ENCODE assay signal across 27 mouse cellular contexts in the genomic region with DNA sequence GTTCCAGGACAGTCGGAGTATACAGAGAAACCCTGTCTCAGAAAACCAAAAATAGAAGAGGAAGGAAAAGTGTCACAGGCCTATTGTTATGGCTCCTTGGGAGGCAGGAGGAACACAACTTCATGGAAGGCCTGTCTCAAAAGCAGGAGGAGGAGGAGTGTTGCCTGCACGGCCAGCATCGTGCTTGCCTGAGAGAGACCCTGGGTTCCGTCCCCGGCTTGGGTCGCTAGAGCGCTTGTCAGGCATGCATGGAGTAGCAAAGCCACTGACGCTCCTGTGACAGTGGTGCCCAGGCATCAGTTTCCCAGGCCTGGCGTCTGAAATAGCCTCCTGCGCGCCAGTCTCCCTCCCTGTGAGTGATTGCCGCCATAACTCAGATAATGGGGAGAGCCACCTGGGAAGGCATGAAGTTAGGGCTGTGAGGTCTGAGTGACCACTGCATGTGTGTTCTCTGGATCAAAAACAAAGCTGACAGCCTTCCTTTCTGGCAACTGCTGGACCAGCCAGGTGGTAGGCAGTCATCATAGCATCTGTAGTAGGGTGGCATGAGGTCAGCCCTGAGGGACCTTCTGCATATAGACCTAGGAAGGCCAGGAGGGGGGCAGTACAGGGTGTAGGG. TPM values are rescaled to one million over a fixed set of nuclear protein-coding genes. Genes with fewer than 3 reads are reported as not detected.
A peak's percentile ranks its signal among the peaks of the same experiment; 100 is the strongest.
DNase-seq lines count a peak whose midpoint lies in the region; ATAC-seq and TF ChIP-seq lines count a peak whose summit lies in the region.
"Had no signal": no experiment of that assay in that cellular context is flagged by ENCODE, and none has a peak within 500 bp of the region (broad histone marks: within the 10 kb centered on the region; RNA-seq: fewer than 3 reads in every experiment).

No protein-coding gene starts in this region.

- WGBS in hindbrain, embryonic 10.5 days: 91% methylated on average over 12 of the region's 12 CpGs
- WGBS in hindbrain, embryonic 16.5 days: 87% methylated on average over 12 of the region's 12 CpGs
- WGBS in embryonic facial prominence, embryonic 12.5 days: 90% methylated on average over 12 of the region's 12 CpGs

- H3K36me3 ChIP-seq in hindbrain, embryonic 10.5 days: peaks cover 72% of the 10 kb centered on the region
- H3K36me3 ChIP-seq in hindbrain, embryonic 16.5 days (ENCODE audit: control insufficient read depth, insufficient read depth, low read length): peaks cover 13% of the 10 kb centered on the region
- peaks cover 33% of the 10 kb centered on the region for H3K36me3 ChIP-seq in embryonic facial prominence, embryonic 12.5 days

- no peaks in the 10 kb centered on the region for H3K27me3 ChIP-seq in hindbrain, embryonic 10.5 days (ENCODE audit: insufficient read depth, poor library complexity, severe bottlenecking)
- no peaks in the 10 kb centered on the region for H3K27me3 ChIP-seq in hindbrain, embryonic 16.5 days (replicated peaks; ENCODE audit: control insufficient read depth, insufficient read depth, low read length)
- no peaks in the 10 kb centered on the region for H3K27me3 ChIP-seq in embryonic facial prominence, embryonic 12.5 days
- H3K27me3 ChIP-seq: hindbrain, embryonic 15.5 days; kidney, embryonic 15.5 days; limb, embryonic 12.5 days; liver, embryonic 12.5 days; megakaryocyte, embryonic 14.5 days; midbrain, embryonic 13.5 days; neural tube, embryonic 12.5 days had no signal

- DNase-seq in hindbrain, embryonic 10.5 days (ENCODE audit: low spot score): no peak
- no peak for DNase-seq in lung, adult 18-20 months
- DNase-seq in MN1 (ENCODE audit: low spot score): no peak
- no peak for DNase-seq in cerebellum, adult 18-20 months
- DNase-seq: adrenal gland, postnatal 25 days; cerebellum, adult 2 months; cerebellum, postnatal 25 days; kidney, adult 18-20 months; kidney, postnatal 25 days; liver, postnatal 0 days; lung, postnatal 4 days; right cerebral cortex, adult 18-20 months; spleen, adult 18-20 months; thymus, postnatal 14 days had no signal

- no peak overlapping the region for H3K4me2 ChIP-seq in hindbrain, embryonic 16.5 days (ENCODE audit: low read length)
- H3K4me2 ChIP-seq in embryonic facial prominence, embryonic 12.5 days (replicated peaks): no peak overlapping the region
- H3K4me2 ChIP-seq: hindbrain, embryonic 15.5 days; kidney, embryonic 15.5 days; limb, embryonic 12.5 days; liver, embryonic 12.5 days; midbrain, embryonic 13.5 days; neural tube, embryonic 12.5 days had no signal

- H3K9me3 ChIP-seq in hindbrain, embryonic 10.5 days: no peaks in the 10 kb centered on the region
- H3K9me3 ChIP-seq in hindbrain, embryonic 16.5 days (ENCODE audit: control insufficient read depth, low read length): no peaks in the 10 kb centered on the region
- H3K9me3 ChIP-seq in embryonic facial prominence, embryonic 12.5 days: no peaks in the 10 kb centered on the region
- H3K9me3 ChIP-seq: hindbrain, embryonic 15.5 days; kidney, embryonic 15.5 days; limb, embryonic 12.5 days; liver, embryonic 12.5 days; megakaryocyte, embryonic 14.5 days; midbrain, embryonic 13.5 days; neural tube, embryonic 12.5 days had no signal

- H3K27ac ChIP-seq in hindbrain, embryonic 10.5 days: peak overlapping the region; percentile 18; the same call in 1 of the 2 replicates
- H3K27ac ChIP-seq in hindbrain, embryonic 16.5 days (ENCODE audit: low read depth, low read length): no peak overlapping the region
- H3K27ac ChIP-seq in embryonic facial prominence, embryonic 12.5 days: peak overlapping the region; percentile 98
- H3K27ac ChIP-seq in embryonic fibroblast, embryonic 13.5 days (ENCODE audit: insufficient read depth, low read length): peak overlapping the region; percentile 97
- H3K27ac ChIP-seq: hindbrain, embryonic 15.5 days; kidney, embryonic 15.5 days; liver, embryonic 12.5 days; midbrain, embryonic 13.5 days; neural tube, embryonic 12.5 days had no signal

- TF ChIP-seq CTCF in embryonic fibroblast, embryonic 13.5 days (IDR thresholded peaks at IDR 0.05; ENCODE audit: borderline replicate concordance, insufficient read depth, low read length): no peak

- H3K4me3 ChIP-seq in hindbrain, embryonic 10.5 days: no peak overlapping the region
- no peak overlapping the region for H3K4me3 ChIP-seq in hindbrain, embryonic 16.5 days (ENCODE audit: low read length)
- H3K4me3 ChIP-seq in embryonic facial prominence, embryonic 12.5 days: no peak overlapping the region
- H3K4me3 ChIP-seq in embryonic fibroblast, embryonic 13.5 days (ENCODE audit: insufficient read depth, low read length): no peak overlapping the region
- H3K4me3 ChIP-seq: hindbrain, embryonic 15.5 days; kidney, embryonic 15.5 days; limb, embryonic 12.5 days; liver, embryonic 12.5 days; megakaryocyte, embryonic 14.5 days; midbrain, embryonic 13.5 days; neural tube, embryonic 12.5 days had no signal

- H3K9ac ChIP-seq in hindbrain, embryonic 16.5 days (ENCODE audit: low read depth, low read length): no peak overlapping the region
- H3K9ac ChIP-seq in embryonic facial prominence, embryonic 12.5 days: no peak overlapping the region
- H3K9ac ChIP-seq: hindbrain, embryonic 15.5 days; kidney, embryonic 15.5 days; limb, embryonic 12.5 days; liver, embryonic 12.5 days; liver, postnatal 0 days; midbrain, embryonic 13.5 days; neural tube, embryonic 12.5 days had no signal

- peaks cover 6% of the 10 kb centered on the region; the same call in 1 of the 2 replicates for H3K4me1 ChIP-seq in hindbrain, embryonic 10.5 days (replicated peaks)
- H3K4me1 ChIP-seq in hindbrain, embryonic 16.5 days (ENCODE audit: control insufficient read depth, insufficient read depth, low read depth, low read length): no peaks in the 10 kb centered on the region
- H3K4me1 ChIP-seq in embryonic facial prominence, embryonic 12.5 days: peaks cover 35% of the 10 kb centered on the region
- peaks cover 23% of the 10 kb centered on the region for H3K4me1 ChIP-seq in embryonic fibroblast, embryonic 13.5 days (ENCODE audit: control insufficient read depth, insufficient read depth, low read length)
- H3K4me1 ChIP-seq: hindbrain, embryonic 15.5 days; midbrain, embryonic 13.5 days; neural tube, embryonic 12.5 days had no signal

- no peak for ATAC-seq in hindbrain, embryonic 16.5 days
- no peak for ATAC-seq in embryonic facial prominence, embryonic 12.5 days (ENCODE audit: insufficient number of reproducible peaks, insufficient read depth, low FRiP score, low TSS enrichment)
- ATAC-seq: CD4-positive, CD25-positive, alpha-beta regulatory T cell, adult 4 months; forebrain, embryonic 14.5 days; liver, embryonic 12.5 days; liver, postnatal 0 days; lung, postnatal 0 days; midbrain, embryonic 13.5 days had no signal

- no peak for TF ChIP-seq POLR2A in embryonic fibroblast, embryonic 13.5 days (IDR thresholded peaks at IDR 0.05; ENCODE audit: low read depth, low read length)

RNA-seq across cellular contexts. Expression of a gene that starts 11.7 kb away (rescaled TPM):
- 103 and 110 TPM in 2 replicates for polyA plus RNA-seq in hindbrain, embryonic 10.5 days (2016; fragmentation: Nextera tagmentation; extraction: Ambion mirVana)
- 64.3 and 66.8 TPM in 2 replicates for polyA plus RNA-seq in hindbrain, embryonic 16.5 days (2015; fragmentation: Nextera tagmentation; extraction: Ambion mirVana)
- 113 and 115 TPM in 2 replicates for polyA plus RNA-seq in embryonic facial prominence, embryonic 12.5 days (2016; fragmentation: Nextera tagmentation; extraction: Ambion mirVana)
- polyA plus RNA-seq in embryonic fibroblast, embryonic 13.5 days (2011; ENCODE audit: insufficient read length, low read depth, missing spikeins): 29.6 and 32.1 TPM in 2 replicates

RNA-seq across cellular contexts. Expression of a gene that starts 27.6 kb away (rescaled TPM):
- polyA plus RNA-seq in hindbrain, embryonic 10.5 days (2016; fragmentation: Nextera tagmentation; extraction: Ambion mirVana): 4.9 and 5.8 TPM in 2 replicates
- 1.6 and 2.5 TPM in 2 replicates for polyA plus RNA-seq in hindbrain, embryonic 16.5 days (2015; fragmentation: Nextera tagmentation; extraction: Ambion mirVana)
- 3.9 and 5.7 TPM in 2 replicates for polyA plus RNA-seq in embryonic facial prominence, embryonic 12.5 days (2016; fragmentation: Nextera tagmentation; extraction: Ambion mirVana)
- polyA plus RNA-seq in embryonic fibroblast, embryonic 13.5 days (2011; ENCODE audit: insufficient read length, low read depth, missing spikeins): 0.44 TPM in 1 of 2 replicates, not detected in the other

RNA-seq across cellular contexts. Expression of a gene that starts 48.3 kb away (rescaled TPM):
- polyA plus RNA-seq in hindbrain, embryonic 10.5 days (2016; fragmentation: Nextera tagmentation; extraction: Ambion mirVana): 66.3 and 71.9 TPM in 2 replicates
- 15.8 and 25.4 TPM in 2 replicates for polyA plus RNA-seq in hindbrain, embryonic 16.5 days (2015; fragmentation: Nextera tagmentation; extraction: Ambion mirVana)
- polyA plus RNA-seq in embryonic facial prominence, embryonic 12.5 days (2016; fragmentation: Nextera tagmentation; extraction: Ambion mirVana): 79.5 and 86.8 TPM in 2 replicates
- polyA plus RNA-seq in embryonic fibroblast, embryonic 13.5 days (2011; ENCODE audit: insufficient read length, low read depth, missing spikeins): 96.3 and 105 TPM in 2 replicates
